Mouse (Mus musculus): ENCODE measurements around the gene Gm21616.
"Not testable (repeated sequence)": the region's sequence is repeated elsewhere in the genome, so short reads cannot be mapped to it uniquely, and the experiment has no call there.

Gm21616 gene

DNA sequence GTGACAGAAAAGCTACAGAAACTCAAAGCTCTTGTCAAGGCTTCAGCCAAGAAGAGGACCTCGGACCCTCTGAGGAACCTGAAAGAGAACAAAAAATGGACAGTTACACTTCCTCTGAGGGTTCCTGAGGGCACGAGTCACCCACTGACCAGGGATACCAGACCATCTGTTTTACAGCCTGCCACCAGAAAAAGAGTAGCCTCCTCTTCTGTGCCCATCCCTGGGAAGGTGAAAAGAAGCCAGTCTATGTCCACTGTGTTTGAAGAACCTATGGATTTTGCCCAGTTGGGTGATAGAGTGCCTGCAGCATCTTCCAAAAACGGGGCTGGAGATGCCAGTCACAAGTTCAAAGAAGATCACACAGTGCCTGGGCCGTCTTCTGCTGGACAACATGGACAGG, at the start of gene Gm21616:
Gene Gm21616 (plus strand): TSS at position 301 of the 400 bp plus-strand sequence.
- DNase-seq (ENCODE audit: low read depth, low spot score): not testable (repeated sequence)
